Mouse (Mus musculus) kidney, adult 8-10 months (tissue): ENCODE data around the gene Emg1.
A peak's percentile ranks its signal among the peaks of the same experiment; 100 is the strongest.
"Not testable (repeated sequence)": the region's sequence is repeated elsewhere in the genome, so short reads cannot be mapped to it uniquely, and the experiment has no call there.

Source experiments
- DNase-seq, 2 experiments: peaks; one replicate each; pipeline ENCODE4 v3.0.0; 2022

Emg1 gene

DNA sequence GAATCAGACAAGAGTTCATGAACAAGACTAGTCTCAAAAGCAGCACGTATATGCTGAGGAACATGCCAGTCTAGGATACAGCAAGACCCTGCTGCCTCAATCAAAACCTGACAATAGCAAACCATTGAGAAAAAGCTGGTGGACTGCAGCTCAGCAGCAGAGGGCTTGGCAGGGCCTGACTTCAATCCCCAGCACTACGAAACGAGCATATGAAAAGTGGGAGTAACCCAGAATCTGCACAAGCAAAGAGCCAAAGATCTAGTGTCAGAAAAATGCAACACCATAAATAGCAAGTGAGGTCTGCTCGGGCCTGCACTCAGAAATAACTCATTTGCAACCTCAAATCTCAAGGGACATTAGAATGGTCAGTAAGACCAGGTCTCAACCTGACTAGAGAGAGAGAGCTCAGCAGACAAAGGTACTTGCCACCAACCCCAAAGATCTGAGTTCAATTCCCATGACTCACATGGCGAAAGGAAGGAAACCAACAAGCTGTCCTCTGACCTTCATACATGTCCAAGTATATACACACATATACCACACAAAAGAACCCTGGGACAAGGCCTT lies 5.8 kb downstream of the Emg1 start:
- no peak for DNase-seq

- no peak for DNase-seq
These were observed 7.6 kb downstream of the Emg1 start for GRCm38 (mm10) chr6:124704417-124704816.

DNA sequence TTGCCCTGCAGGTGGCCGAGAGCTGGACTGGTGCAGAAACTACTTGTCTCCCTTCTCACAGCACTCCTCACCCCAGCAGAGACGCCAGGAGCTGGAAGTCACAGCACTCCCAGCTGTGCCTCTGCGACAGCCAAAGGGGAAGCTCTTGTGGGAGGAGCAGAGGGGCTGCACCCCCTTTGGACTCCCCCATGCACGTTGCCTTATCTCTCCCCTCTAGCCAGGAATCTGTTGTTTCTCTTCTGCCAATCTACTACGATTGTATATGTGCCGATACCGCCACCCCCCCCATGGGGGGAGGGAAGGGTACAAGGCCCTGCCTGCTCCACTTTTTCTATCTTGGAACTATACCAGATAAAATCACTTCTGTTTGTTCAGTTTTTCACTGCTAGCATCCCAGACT lies 8.2 kb downstream of the Emg1 start:
- no peak for DNase-seq

DNA sequence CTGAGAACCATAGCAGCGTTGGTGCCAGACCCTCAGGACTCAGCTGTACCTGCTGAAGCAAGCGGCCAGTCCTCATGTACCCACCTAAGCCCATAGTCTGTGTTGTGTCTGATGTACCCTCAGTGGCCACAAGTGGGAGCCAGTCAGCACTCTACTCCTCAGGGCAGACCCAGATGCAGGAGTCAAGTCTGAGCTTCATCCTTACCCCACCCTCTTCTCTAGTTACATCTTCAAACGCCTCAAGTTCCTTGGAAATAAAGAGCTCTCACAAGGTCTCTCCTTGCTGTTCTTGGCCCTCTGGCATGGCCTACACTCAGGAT lies 9.2 kb downstream of the Emg1 start:
- peak; percentile 61 to 82 for DNase-seq

DNA sequence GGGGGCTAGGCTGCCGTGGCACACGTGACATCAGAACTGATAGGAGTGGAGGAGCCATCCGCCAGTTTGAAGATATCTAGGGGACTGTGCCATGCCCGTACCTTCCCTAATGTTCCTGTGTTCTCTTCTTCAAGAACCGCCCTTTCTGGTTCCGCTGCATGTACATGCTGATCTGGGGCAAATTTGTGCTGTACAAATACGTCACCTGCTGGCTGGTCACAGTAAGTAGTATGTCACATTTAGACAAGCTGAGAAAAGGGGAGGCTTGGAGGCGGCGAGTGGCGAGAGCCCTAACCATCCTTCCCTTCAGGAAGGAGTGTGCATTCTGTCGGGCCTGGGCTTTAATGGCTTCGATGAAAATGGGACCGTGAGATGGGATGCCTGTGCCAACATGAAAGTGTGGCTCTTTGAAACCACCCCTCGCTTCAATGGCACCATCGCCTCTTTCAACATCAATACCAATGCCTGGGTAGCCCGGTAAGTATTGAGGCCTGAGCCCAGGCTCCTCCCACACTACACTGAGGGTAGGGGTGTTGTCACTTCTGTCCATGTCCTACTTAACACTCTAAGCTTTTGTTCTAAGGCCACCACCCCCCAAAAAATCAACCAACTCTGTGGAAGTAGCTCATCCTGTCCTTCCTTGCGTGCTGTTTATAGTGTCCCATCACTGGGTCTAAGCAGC lies 9.7 kb downstream of the Emg1 start:
- no peak for DNase-seq

GRCm38 (mm10) chr6:124701338-124701737 lies 10.6 kb downstream of the Emg1 start:
- DNase-seq, result no peak

DNA sequence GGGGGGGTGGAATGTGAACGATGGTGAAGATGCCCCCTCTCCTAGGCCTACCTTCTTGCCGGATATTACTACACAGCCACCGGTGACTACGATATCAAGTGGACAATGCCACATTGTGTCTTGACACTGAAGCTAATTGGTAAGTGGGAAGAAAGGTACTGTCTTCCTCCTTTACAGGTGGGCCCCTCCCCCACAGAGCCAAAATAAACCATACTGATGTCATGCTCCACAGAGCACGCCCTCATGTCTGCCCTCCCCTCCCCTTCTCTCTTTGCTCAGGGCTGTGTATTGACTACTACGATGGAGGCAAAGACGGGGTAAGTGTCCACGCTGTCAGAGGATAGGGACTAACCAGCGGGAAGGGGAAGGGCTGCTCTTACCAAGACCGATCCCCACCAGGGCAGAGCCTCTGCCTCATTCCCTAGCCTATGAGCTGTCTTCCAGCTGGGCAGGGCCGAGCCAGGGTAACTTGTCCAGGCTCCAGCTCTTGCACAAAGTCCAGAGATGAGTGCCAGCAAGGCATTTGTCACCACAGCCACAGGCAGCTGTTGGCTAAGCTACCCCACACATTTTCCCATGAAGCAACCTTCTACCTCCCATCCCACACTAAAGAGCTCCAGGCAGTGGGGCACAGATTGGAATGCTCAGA lies 11.9 kb downstream of the Emg1 start:
- DNase-seq, result peak; percentile 58 to 68

- no peak for DNase-seq
These were observed 12.6 kb downstream of the Emg1 start for GRCm38 (mm10) chr6:124699366-124699765.

- DNase-seq, result no peak
These were observed 13.2 kb downstream of the Emg1 start for GRCm38 (mm10) chr6:124698751-124699150.

DNA sequence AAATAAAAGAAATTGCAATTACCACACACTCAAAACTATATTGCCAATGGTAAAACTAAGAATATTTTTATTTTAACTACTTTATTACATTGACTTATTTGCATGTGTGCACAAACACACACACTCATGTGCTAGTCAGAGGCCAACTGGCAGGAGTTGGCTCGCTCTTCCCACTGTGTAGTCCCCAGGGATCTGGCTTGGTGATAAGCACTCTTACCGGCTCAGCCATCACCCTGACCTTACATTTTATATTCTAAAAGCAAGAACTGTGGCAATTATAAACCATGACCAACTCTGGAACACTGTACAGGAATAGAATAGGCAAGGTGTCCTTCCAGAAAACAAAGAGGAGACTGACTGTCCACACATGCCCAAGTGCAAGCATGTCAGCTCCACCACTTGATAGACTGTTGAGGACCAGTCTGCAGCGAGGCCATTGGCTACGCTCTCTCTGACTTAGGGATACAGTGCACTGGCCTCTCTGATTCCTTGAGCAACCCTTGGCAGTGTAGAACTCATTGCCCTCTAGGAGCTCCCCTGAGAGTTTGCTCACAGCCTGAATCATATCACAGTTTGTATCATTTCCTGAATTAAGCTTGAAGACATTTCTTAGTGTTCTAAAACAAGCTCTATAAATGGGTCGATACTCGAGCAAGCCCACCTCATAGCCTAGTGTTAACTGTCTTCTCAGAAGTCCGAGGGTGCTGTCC lies 15.4 kb downstream of the Emg1 start:
- no peak for DNase-seq

GRCm38 (mm10) chr6:124694166-124694955 lies 17.6 kb downstream of the Emg1 start:
- peak; percentile 92 to 95 for DNase-seq

DNA sequence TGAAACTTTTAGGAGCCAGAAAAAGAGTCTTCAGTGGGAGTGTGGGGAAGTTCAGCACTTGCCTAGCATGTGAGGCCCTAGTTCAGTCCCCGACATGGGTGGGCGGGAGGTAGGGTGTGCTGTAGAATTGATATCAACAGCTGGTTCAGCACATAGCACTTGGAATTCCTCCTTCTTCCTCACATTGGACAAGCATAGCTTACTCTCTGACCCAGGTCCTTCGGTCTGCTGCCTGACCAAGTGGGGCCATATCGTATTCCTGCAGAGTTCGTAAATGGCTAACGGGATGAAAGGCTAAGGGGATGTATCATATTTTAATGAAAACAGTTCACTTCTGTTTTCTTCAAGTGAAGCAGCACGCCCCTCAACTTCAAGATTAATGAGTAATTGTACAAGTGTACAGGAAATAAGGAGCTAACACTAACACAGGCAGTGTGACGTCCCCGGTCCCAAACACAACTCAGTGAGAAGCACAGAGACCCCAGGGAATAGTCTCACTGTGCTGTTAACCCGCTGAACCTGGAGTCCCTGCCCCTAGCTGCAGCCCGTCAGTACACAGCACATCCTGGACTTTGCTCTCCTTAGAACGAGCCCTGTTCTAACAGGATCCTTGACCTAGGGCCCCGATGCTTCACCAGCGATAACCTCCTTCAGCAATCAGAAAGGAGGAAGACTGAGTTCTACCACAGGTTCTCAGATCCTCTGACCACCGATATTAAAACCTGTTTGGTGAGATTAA lies 18.6 kb downstream of the Emg1 start:
- peak; percentile 53 to 57 for DNase-seq

- no peak for DNase-seq
These were observed 21.5 kb downstream of the Emg1 start for GRCm38 (mm10) chr6:124690517-124690916.

DNA sequence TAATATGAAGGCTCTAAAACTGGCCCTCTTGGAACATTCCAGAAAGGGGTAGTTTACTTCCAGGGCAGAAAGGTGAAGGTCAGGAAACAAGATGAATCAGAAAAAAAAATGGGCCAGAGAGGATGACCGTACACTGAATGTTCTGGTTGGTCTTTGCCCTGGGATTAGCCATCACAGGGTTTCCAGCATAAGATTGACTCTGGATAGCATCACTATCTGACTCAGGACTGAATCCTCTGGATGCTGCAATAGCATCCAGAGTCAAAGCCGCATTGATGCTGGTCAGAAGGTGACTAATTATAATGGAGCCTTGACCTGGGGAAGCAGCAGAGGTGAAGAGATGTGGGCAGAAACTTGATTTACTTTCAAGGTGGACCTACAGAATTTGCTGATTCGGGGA lies 23.0 kb downstream of the Emg1 start:
- no peak for DNase-seq

DNA sequence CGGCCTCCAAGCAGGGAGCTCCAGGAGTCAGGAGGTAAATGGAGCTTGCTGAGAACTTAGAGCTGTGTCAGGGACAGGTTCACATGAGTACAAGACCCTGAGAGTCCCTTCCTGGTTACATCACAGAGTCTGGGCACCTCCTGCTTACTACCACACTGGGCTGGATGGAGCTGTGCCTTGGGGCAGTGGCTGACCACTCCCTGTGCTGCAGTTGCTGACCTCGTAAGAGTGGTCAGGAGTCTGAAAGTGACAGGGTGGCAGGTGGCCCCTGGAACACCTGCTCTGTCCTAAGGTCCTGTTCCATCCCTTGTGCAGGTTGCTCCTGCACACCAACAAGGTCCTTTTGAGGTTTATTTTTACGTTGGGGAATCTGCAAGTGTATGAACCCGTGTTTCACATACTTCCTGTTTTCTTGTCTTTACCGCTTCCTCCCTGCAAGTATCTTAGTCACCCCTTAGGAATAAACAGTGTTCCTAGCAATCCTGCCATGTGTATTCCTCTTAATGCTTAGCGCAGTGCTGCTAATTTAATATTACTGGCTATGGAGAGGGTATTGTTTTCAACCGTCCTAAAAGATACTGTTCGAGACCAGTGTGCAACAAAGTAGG lies 23.7 kb downstream of the Emg1 start:
- DNase-seq, result no peak

DNA sequence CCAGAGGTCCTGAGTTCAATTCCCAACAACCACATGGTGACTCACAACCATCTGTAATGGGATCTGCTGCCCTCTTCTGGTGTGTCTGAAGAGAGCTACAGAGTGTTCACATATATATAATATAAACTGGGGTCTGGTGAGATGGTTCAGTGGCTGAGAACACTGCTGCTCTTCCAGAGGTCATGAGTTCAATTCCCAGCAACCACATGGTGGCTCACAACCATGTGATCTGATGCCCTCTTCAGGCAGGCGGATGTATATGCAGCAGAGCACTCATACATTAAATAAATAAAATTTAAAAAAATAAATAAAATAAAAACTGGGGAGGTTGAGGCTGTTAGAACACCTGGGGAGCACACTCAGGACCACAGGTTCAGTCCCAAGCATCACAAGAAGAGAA lies 25.3 kb downstream of the Emg1 start:
- not testable (repeated sequence) for DNase-seq

DNA sequence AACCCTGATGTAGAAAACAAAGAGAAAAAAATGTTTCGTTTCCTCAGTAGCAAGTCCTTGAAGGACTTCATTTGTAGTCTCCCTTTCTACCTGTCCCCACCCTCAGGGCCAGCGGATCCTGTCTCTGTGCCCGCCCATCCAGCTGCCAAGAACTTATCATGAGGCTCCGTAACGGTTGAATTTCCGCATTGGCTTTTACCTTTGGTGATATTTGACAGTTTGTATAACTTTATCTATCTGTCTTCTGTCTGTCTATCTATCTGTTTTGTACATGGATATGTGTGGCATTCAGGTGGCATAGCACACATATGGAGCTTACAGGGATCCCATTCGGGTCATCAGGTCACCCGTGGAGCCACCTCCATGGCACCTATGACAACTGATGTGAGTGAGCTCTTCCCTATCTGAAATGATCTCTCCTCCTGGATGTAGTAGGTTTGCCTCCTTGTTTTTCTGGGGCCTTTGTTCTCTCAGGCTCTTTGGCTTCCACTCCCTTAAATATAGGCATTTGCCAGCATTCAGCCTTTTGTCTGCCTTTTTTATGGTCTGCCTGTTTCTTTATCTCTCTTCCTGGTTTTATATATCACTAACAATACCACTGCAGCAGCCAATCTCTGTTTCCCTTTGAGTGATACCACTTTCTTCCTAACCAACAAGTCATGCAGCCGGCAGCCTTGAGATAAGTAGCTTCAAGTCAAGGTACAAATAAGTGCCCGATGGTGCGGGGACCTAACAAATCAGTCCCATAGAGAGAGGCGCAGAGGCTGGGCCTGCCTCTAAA lies 26.2 kb downstream of the Emg1 start:
- no peak for DNase-seq

- peak; percentile 78 to 80 for DNase-seq
These were observed 28.2 kb downstream of the Emg1 start for GRCm38 (mm10) chr6:124683591-124684417.

- DNase-seq, result peak in 1 of 2 experiments; percentile 42
These were observed 29.7 kb downstream of the Emg1 start for GRCm38 (mm10) chr6:124682291-124682690.

DNA sequence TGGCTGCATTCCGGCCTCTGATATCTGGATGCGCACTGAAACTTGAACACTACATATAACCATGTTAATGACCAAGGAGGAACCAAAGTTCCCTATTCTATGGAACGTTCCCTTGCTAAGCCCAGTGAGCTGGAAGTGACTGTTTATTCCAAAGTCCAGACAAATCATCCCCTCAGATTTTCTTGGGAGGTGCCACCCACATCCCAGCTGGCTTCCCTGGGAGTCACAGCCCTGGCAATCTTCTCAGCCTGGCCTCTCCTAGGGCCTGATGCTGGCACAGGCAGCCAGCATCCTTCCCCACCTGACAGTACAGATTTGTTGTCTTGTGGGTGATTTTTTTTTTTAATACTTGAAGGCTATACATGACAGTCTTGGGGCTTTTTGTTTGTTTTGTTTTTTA lies 32.5 kb downstream of the Emg1 start:
- DNase-seq, result no peak
